Mouse (Mus musculus) ES-E14 (cell line): ENCODE data around the gene Hist1h2bk. TPM values are rescaled to one million over a fixed set of nuclear protein-coding genes. Genes with fewer than 3 reads are reported as not detected.

Experiments
- DNase-seq: peaks from one replicate; pipeline ENCODE4 v3.0.0-alpha.2; 2013; ENCODE audit warnings: low read depth, low spot score
- H3K27ac ChIP-seq: 2 replicates; pipeline ENCODE4 v1.5.1; 2012; ENCODE audit warnings: low read depth, mild to moderate bottlenecking, low read length, moderate library complexity, mixed read lengths; ENCODE audit not compliant: poor library complexity, insufficient read depth, severe bottlenecking
- H3K36me3 ChIP-seq: 2 replicates; pipeline ENCODE4 v1.6.1; 2012; ENCODE audit warnings: mild to moderate bottlenecking, low read length, moderate library complexity, mixed read lengths; ENCODE audit not compliant: control insufficient read depth, poor library complexity, insufficient read depth, severe bottlenecking
- H3K4me1 ChIP-seq, 2 experiments: fragments of 150-350 bp in 1 of 2; sonication (generic) in 1 of 2; 2 replicates each; pipeline ENCODE4 v1.6.1; 2012; ENCODE audit warnings: low read length in 2 of 2, mild to moderate bottlenecking in 1 of 2, mixed read lengths in 1 of 2; ENCODE audit not compliant: control insufficient read depth in 2 of 2, insufficient read depth in 2 of 2, poor library complexity in 1 of 2
- H3K4me3 ChIP-seq, 2 experiments: fragments of 150-350 bp in 1 of 2; sonication (generic) in 1 of 2; 2 replicates each; pipeline ENCODE4 v1.5.1; 2012; ENCODE audit warnings: low read length in 2 of 2, low read depth in 1 of 2, mild to moderate bottlenecking in 1 of 2, mixed read lengths in 1 of 2; ENCODE audit not compliant: insufficient read depth in 1 of 2, poor library complexity in 1 of 2, severe bottlenecking in 1 of 2
- H3K9ac ChIP-seq: 2 replicates; pipeline ENCODE4 v1.6.1; 2012; ENCODE audit warnings: low read depth, mild to moderate bottlenecking, low read length, mixed read lengths; ENCODE audit not compliant: poor library complexity, insufficient read depth, severe bottlenecking
- H3K9me3 ChIP-seq: fragments of 150-350 bp; sonication (generic); 2 replicates; pipeline ENCODE4 v1.6.1; 2012; ENCODE audit warnings: low read depth, mild to moderate bottlenecking, low read length; ENCODE audit not compliant: control insufficient read depth, insufficient read depth
- CHD2 ChIP-seq: IDR thresholded peaks from 2 replicates; pipeline ENCODE4 v1.6.1; 2014; ENCODE audit warnings: mild to moderate bottlenecking, low read depth, low read length, inconsistent platforms
- HCFC1 ChIP-seq: IDR thresholded peaks from 2 replicates; pipeline ENCODE4 v1.6.1; 2012; ENCODE audit warnings: low read length, inconsistent platforms, borderline replicate concordance; ENCODE audit not compliant: insufficient read depth
- MAFK ChIP-seq: IDR thresholded peaks from 2 replicates; pipeline ENCODE4 v1.6.1; 2014; ENCODE audit warnings: mild to moderate bottlenecking, low read depth, low read length, inconsistent platforms; ENCODE audit not compliant: insufficient read depth
- ZC3H11A ChIP-seq: IDR thresholded peaks from 2 replicates; pipeline ENCODE4 v1.6.1; 2012; ENCODE audit warnings: low read depth, mild to moderate bottlenecking, inconsistent platforms, low read length, borderline replicate concordance
- ZNF384 ChIP-seq: IDR thresholded peaks from 2 replicates; pipeline ENCODE4 v1.6.1; 2012; ENCODE audit warnings: low read depth, low read length, inconsistent platforms
- in situ Hi-C, 2 experiments: fragments of 600-800 bp; cut with MboI; formaldehyde crosslinking; loops; one replicate each; pipeline ENCODE4 v1.15.1; 2025; ENCODE audit warnings: low sequenced_read_pairs in 2 of 2, inconsistent platforms in 1 of 2; ENCODE audit not compliant: unreplicated experiment in 2 of 2
- total RNA-seq: library from RNA; depleted of rRNA; stranded (reverse); fragments of 300-350 nt; gene quantifications from 2 replicates; pipeline ENCODE4 v1.2.3, GENCODE M21; 2012

The Hist1h2bk gene
- total RNA-seq, 1 experiment = 1,966 TPM

DNA sequence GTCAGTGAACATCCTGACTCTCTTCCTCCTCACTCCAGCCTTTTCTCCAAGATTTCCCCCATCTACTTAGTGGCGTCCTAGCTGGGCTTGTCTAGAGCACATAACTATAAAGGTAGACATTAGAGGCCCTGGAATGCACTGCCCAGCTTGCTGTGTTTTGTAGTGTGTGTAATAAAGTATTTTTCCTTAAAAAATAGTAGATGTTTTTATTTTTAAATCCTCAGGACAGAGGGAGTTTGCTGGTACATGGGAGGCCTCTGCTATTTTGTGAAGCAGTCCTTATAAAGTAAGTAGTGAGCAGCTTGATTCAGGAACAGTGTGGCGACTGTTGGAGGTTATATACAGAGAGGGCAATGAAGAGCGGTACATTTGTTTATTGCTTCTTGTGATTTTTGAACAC lies 27.0 kb upstream of the Hist1h2bk start:
- H3K36me3 ChIP-seq = no peaks in the 10 kb centered on the region
- TF ChIP-seq MAFK (no peak), CHD2 (no peak), HCFC1 (no peak), ZC3H11A (no peak), ZNF384 (no peak)
- no peak overlapping the region for H3K9ac ChIP-seq
- no peak overlapping the region for H3K27ac ChIP-seq
- DNase-seq = no peak
- H3K4me1 ChIP-seq = no peaks in the 10 kb centered on the region
- no peaks in the 10 kb centered on the region for H3K9me3 ChIP-seq
- no peak overlapping the region for H3K4me3 ChIP-seq
- in situ Hi-C loops = loop anchor here in 1 of 2 experiments (5.0 to 25.0 kb wide), 2 partner anchors 36 to 746 kb away; no protein-coding TSS in a partner anchor

DNA sequence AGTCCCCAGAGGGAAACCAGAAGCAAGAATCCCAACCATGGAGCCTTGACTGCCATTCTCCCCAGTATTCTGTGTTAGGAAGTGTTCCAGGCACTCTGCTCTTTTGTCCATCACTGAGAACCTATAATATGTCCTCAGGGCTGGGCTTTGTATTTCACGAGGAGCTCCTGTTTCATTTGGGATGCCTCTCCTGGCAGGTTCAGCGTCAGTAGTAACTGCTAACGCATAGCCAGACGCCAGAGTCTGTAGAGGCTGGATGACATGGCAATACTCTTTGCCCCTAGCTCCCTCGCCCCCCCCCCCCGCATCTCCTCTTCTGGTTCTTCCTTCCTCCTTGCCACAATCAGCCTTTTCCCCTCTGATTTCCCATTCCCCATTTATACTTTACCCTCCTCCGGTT lies 26.0 kb upstream of the Hist1h2bk start, which contains the start of gene Prss16:
TSS of gene Prss16 (minus strand) at position 101 of the 400 bp plus-strand sequence.
- DNase-seq = no peak
- H3K36me3 ChIP-seq = no peaks in the 10 kb centered on the region
- H3K9ac ChIP-seq = no peak within 1 kb of the TSS
- H3K4me3 ChIP-seq = no peak within 1 kb of the TSS
- in situ Hi-C loops = loop anchor here in 1 of 2 experiments (5.0 to 25.0 kb wide), 2 partner anchors 37 to 747 kb away; no protein-coding TSS in a partner anchor
- TF ChIP-seq HCFC1 (no peak), CHD2 (no peak), ZNF384 (no peak), ZC3H11A (no peak), MAFK (no peak)
- H3K27ac ChIP-seq = no peak within 1 kb of the TSS
- H3K9me3 ChIP-seq = no peaks in the 10 kb centered on the region
- H3K4me1 ChIP-seq = peaks cover 0 to 4% of the 10 kb centered on the region in 2 experiments; a peak in 1 of 4 replicates

DNA sequence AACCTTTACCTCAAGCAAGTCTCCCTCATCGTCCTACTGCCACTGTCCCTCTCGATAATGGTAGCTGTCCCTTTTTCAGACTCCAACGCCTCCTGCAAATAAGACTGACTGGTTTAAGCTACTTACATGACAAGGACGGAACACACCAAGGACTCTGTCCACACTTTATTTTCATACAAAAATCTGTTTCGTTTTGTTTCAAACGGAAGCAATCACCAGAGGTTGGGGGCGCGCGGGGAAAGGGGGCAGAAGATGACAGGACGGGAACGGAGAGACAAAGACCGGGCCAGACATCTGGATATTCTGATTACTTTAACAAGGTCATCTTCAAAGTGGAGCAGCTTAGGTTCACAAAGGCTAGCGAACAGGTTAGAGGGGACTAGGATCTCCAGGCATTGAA lies 22.0 kb upstream of the Hist1h2bk start:
- no peak for DNase-seq
- in situ Hi-C loops = loop anchor here in 1 of 2 experiments (25.0 kb wide), 1 partner anchor 751 kb away; no protein-coding TSS in a partner anchor
- Histone ChIP-seq H3K36me3 (no peaks in the 10 kb centered on the region), H3K4me3 (no peak overlapping the region), H3K27ac (no peak overlapping the region), H3K4me1 (peaks cover 0 to 4% of the 10 kb centered on the region in 2 experiments; a peak in 1 of 4 replicates), H3K9me3 (no peaks in the 10 kb centered on the region), H3K9ac (no peak overlapping the region)
- TF ChIP-seq MAFK (no peak), ZNF384 (no peak), ZC3H11A (no peak), CHD2 (no peak), HCFC1 (no peak)

DNA sequence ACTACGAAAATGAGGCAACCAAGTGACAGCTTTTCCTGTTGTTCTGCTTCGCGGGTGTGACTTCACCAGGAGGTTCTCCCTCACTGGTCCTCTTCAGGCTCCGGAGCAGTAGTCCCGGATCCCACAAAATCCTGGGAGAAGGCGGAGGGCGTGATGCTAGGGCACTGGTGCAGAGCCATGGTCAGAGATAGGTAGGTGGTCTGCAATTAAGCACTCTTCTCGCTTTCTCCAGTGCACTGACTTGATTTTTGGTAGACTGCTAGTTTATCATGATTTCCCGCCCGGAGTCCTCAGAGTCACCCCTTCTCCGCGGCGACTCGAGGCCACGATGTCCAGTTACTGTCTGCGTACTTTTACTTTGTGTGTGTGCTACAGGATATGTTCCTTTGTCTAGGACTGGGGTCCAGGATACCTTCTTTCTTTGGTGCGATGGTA lies 21.2 kb upstream of the Hist1h2bk start:
- in situ Hi-C loops = loop anchor here in 1 of 2 experiments (25.0 kb wide), 1 partner anchor 752 kb away; no protein-coding TSS in a partner anchor
- TF ChIP-seq HCFC1 = no peak
- TF ChIP-seq ZC3H11A = no peak
- TF ChIP-seq MAFK = no peak
- TF ChIP-seq CHD2 = no peak
- TF ChIP-seq ZNF384 = no peak
- Histone ChIP-seq H3K9me3 (no peaks in the 10 kb centered on the region), H3K4me1 (peaks cover 0 to 4% of the 10 kb centered on the region in 2 experiments; a peak in 1 of 4 replicates), H3K27ac (no peak overlapping the region), H3K9ac (no peak overlapping the region), H3K4me3 (no peak overlapping the region), H3K36me3 (no peaks in the 10 kb centered on the region)
- no peak for DNase-seq
